Mouse (Mus musculus): Measurements from ENCODE around the gene Spen.

- TF ChIP-seq GATA1 (IDR thresholded peaks at IDR 0.05; ENCODE audit: borderline replicate concordance, low read length) (no peak), FLI1 (IDR thresholded peaks at IDR 0.05; ENCODE audit: low read length) (no peak)
These were observed 1.2 kb downstream of the Spen start for GRCm38 (mm10) chr4:141537226-141537610.
